Mouse (Mus musculus): ENCODE data around the gene Hltf. TPM values are rescaled to one million over a fixed set of nuclear protein-coding genes. Genes with fewer than 3 reads are reported as not detected.
A peak's percentile ranks its signal among the peaks of the same experiment; 100 is the strongest.

Hltf gene
- polyA plus RNA-seq, 1 experiment from 2014 or later = 25.6 TPM

DNA sequence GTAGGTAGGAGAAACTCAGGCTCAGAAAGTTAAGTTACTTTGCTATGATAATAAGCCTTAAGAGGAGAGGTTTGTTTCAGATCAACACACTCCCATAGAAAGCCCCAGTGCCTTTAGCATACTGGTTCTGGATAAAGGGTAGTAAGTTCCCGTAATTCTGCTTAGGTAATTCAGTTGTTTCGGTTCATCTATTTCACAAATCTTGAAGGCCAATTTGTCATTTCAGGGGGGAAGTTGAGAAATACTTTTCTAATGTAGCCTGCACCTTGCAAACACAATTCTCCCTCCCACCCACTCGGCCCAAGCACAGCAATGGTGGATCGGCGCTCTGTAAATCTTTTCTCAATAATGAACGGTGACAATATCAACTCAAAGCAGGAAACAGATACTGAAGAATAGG, 97.9 kb downstream of the Hltf start:
- Histone ChIP-seq H3K4me3 (ENCODE audit: low read depth, low read length) (peak overlapping the region; percentile 83), H3K27ac (ENCODE audit: low read depth) (no peak overlapping the region), H3K27me3 (ENCODE audit: insufficient read depth, low read length) (no peaks in the 10 kb centered on the region), H3K36me3 (ENCODE audit: insufficient read depth) (peaks cover 11% of the 10 kb centered on the region), H3K9ac (no peak overlapping the region), H3K9me3 (ENCODE audit: low read depth, low read length) (peaks cover 2% of the 10 kb centered on the region; the same call in 1 of the 2 replicates), H3K4me2 (peak overlapping the region; percentile 75), H3K4me1 (ENCODE audit: insufficient read depth) (no peaks in the 10 kb centered on the region)
- WGBS = 76% methylated on average over 6 of the region's 6 CpGs
- DNase-seq = no peak
- TF ChIP-seq CTCF (IDR thresholded peaks at IDR 0.05; ENCODE audit: low read depth) = no peak
- no peak for ATAC-seq (ENCODE audit: insufficient read depth)

- ATAC-seq (ENCODE audit: insufficient read depth) (peak; percentile 78), DNase-seq (peak; percentile 79)
- H3K9me3 ChIP-seq (ENCODE audit: low read depth, low read length) = no peaks in the 10 kb centered on the region
- H3K4me2 ChIP-seq = no peak overlapping the region
- 29% methylated on average over 1 of the region's 1 CpGs for WGBS
- H3K36me3 ChIP-seq (ENCODE audit: insufficient read depth) = no peaks in the 10 kb centered on the region
- H3K9ac ChIP-seq = no peak overlapping the region
- H3K27ac ChIP-seq (ENCODE audit: low read depth) = no peak overlapping the region
- no peak overlapping the region for H3K4me3 ChIP-seq (ENCODE audit: low read depth, low read length)
- TF ChIP-seq CTCF (IDR thresholded peaks at IDR 0.05; ENCODE audit: low read depth) = no peak
- H3K27me3 ChIP-seq (ENCODE audit: insufficient read depth, low read length) = no peaks in the 10 kb centered on the region
- no peaks in the 10 kb centered on the region for H3K4me1 ChIP-seq (ENCODE audit: insufficient read depth)
These were observed 109.9 kb downstream of the Hltf start for GRCm38 (mm10) chr3:20167487-20167886.

Other genes with a start within 250 kb of the Hltf start
- 0.89 and 1.1 TPM in 2 replicates for gene Cp, start 100.8 kb upstream of the Hltf start, polyA plus RNA-seq (2014; fragmentation: Nextera tagmentation; extraction: Ambion mirVana)
- 12.4 and 12.8 TPM in 2 replicates for gene Hps3, start 22.5 kb upstream of the Hltf start, polyA plus RNA-seq (2014; fragmentation: Nextera tagmentation; extraction: Ambion mirVana)
- 360 TPM in 2 replicates for gene Gyg, start 97.5 kb downstream of the Hltf start, polyA plus RNA-seq (2014; fragmentation: Nextera tagmentation; extraction: Ambion mirVana)
- gene Cpa3, start 184.4 kb downstream of the Hltf start, polyA plus RNA-seq (2014; fragmentation: Nextera tagmentation; extraction: Ambion mirVana) = 3.3 and 4.4 TPM in 2 replicates
- 3.5 and 4.5 TPM in 2 replicates for gene Cpb1, start 217.9 kb downstream of the Hltf start, polyA plus RNA-seq (2014; fragmentation: Nextera tagmentation; extraction: Ambion mirVana)

Data from lung, embryonic 14.5 days (tissue).